Mouse (Mus musculus) retina, embryonic 14.5 days (tissue): ENCODE measurements around the gene Ifi27l2b.
A peak's percentile ranks its signal among the peaks of the same experiment; 100 is the strongest.
"Not testable (repeated sequence)": the region's sequence is repeated elsewhere in the genome, so short reads cannot be mapped to it uniquely, and the experiment has no call there.

Source experiments
- DNase-seq: peaks from one replicate; pipeline ENCODE4 v3.0.0-alpha.2; 2015; ENCODE audit warnings: low spot score

The Ifi27l2b gene

GRCm38 (mm10) chr12:103457140-103457539 is at the start of gene Ifi27l2b:
TSS of gene Ifi27l2b (minus strand) at chr12:103457223.
- no peak for DNase-seq

- DNase-seq: no peak
Measured at GRCm38 (mm10) chr12:103504402-103504801, 47.4 kb upstream of the Ifi27l2b start.

GRCm38 (mm10) chr12:103503300-103503699 is 46.3 kb upstream of the Ifi27l2b start:
- DNase-seq: no peak

GRCm38 (mm10) chr12:103499261-103499660 is 42.2 kb upstream of the Ifi27l2b start:
- DNase-seq: no peak

- no peak for DNase-seq
Measured at GRCm38 (mm10) chr12:103498768-103499167, 41.7 kb upstream of the Ifi27l2b start.

- peak; percentile 60 for DNase-seq
Measured at GRCm38 (mm10) chr12:103494486-103494885, 37.5 kb upstream of the Ifi27l2b start.

GRCm38 (mm10) chr12:103492767-103493166 is 35.7 kb upstream of the Ifi27l2b start:
- DNase-seq: peak; percentile 81

- DNase-seq: no peak
Measured at GRCm38 (mm10) chr12:103491091-103491730, 34.2 kb upstream of the Ifi27l2b start.

GRCm38 (mm10) chr12:103487750-103488149 is 30.7 kb upstream of the Ifi27l2b start:
- DNase-seq: no peak

GRCm38 (mm10) chr12:103487276-103487675 is 30.3 kb upstream of the Ifi27l2b start:
- no peak for DNase-seq

GRCm38 (mm10) chr12:103486726-103487125 is 29.7 kb upstream of the Ifi27l2b start:
- no peak for DNase-seq

GRCm38 (mm10) chr12:103484200-103484972 is 27.4 kb upstream of the Ifi27l2b start:
- not testable (repeated sequence) for DNase-seq

GRCm38 (mm10) chr12:103482781-103483180 is 25.8 kb upstream of the Ifi27l2b start:
- no peak for DNase-seq

- DNase-seq: no peak
Measured at GRCm38 (mm10) chr12:103481671-103482070, 24.6 kb upstream of the Ifi27l2b start.

- peak; percentile 0 for DNase-seq
Measured at GRCm38 (mm10) chr12:103477461-103478015, 20.5 kb upstream of the Ifi27l2b start.

GRCm38 (mm10) chr12:103476779-103477389 is 19.9 kb upstream of the Ifi27l2b start:
- DNase-seq: peak; percentile 0

GRCm38 (mm10) chr12:103474481-103474880 is 17.5 kb upstream of the Ifi27l2b start:
- DNase-seq: peak; percentile 0

GRCm38 (mm10) chr12:103456727-103457126 is 296 bp downstream of the Ifi27l2b start:
- DNase-seq: not testable (repeated sequence)

- DNase-seq: no peak
Measured at GRCm38 (mm10) chr12:103453361-103453760, 3.7 kb downstream of the Ifi27l2b start.

GRCm38 (mm10) chr12:103445060-103445459 is 12.0 kb downstream of the Ifi27l2b start:
- DNase-seq: no peak

- not testable (repeated sequence) for DNase-seq
Measured at GRCm38 (mm10) chr12:103444261-103444660, 12.8 kb downstream of the Ifi27l2b start.

GRCm38 (mm10) chr12:103443524-103443923 is 13.5 kb downstream of the Ifi27l2b start, which contains the start of gene Ifi27l2a:
TSS of gene Ifi27l2a (minus strand) at chr12:103443680.
- no peak for DNase-seq
